Mouse (Mus musculus) G1E (cell line): Measurements from ENCODE around the gene Olfr1048. TPM values are rescaled to one million over a fixed set of nuclear protein-coding genes. Genes with fewer than 3 reads are reported as not detected.
"Not testable (repeated sequence)": the region's sequence is repeated elsewhere in the genome, so short reads cannot be mapped to it uniquely, and the experiment has no call there.

Source experiments
- ATAC-seq: 2 replicates; pipeline ENCODE4 v1.8.0; 2016; ENCODE audit warnings: mild to moderate bottlenecking; ENCODE audit not compliant: insufficient number of reproducible peaks, poor library complexity, low FRiP score, severe bottlenecking; ENCODE audit errors: extremely low read depth
- DNase-seq: peaks from one replicate; pipeline ENCODE4 v3.0.0; 2012; ENCODE audit warnings: low spot score
- H3K27me3 ChIP-seq: 2 replicates; pipeline ENCODE4 v1.6.1; 2012; ENCODE audit warnings: mild to moderate bottlenecking, low read length, inconsistent platforms; ENCODE audit not compliant: insufficient read depth
- H3K36me3 ChIP-seq: replicated peaks from 2 replicates; pipeline ENCODE3; 2012; ENCODE audit warnings: mild to moderate bottlenecking, inconsistent platforms
- H3K4me1 ChIP-seq: 2 replicates; pipeline ENCODE4 v1.6.1; 2012; ENCODE audit warnings: low read depth, low read length, inconsistent platforms, mixed read lengths; ENCODE audit not compliant: insufficient read depth
- H3K4me3 ChIP-seq: 2 replicates; pipeline ENCODE4 v1.5.1; 2012; ENCODE audit warnings: low read depth, mild to moderate bottlenecking, inconsistent platforms, low read length, moderate library complexity, mixed read lengths
- H3K9me3 ChIP-seq: replicated peaks from 2 replicates; pipeline ENCODE4 v1.6.1; 2012; ENCODE audit warnings: inconsistent platforms
- CTCF ChIP-seq: IDR thresholded peaks from 2 replicates; pipeline ENCODE4 v1.5.1; 2012; ENCODE audit warnings: low read depth, low read length, inconsistent platforms, mixed read lengths
- GATA1 ChIP-seq: IDR thresholded peaks from 2 replicates; pipeline ENCODE4 v1.6.1; 2012; ENCODE audit warnings: borderline replicate concordance, low read length, inconsistent platforms, mixed read lengths
- GATA2 ChIP-seq: IDR thresholded peaks from 2 replicates; pipeline ENCODE4 v1.6.1; 2012; ENCODE audit warnings: low read depth, low read length, inconsistent platforms, borderline replicate concordance
- POLR2AphosphoS5 ChIP-seq: IDR thresholded peaks from 2 replicates; pipeline ENCODE4 v1.6.1; 2012; ENCODE audit warnings: low read depth, low read length, inconsistent platforms; ENCODE audit not compliant: insufficient replicate concordance
- TAL1 ChIP-seq: conservative IDR thresholded peaks from 2 replicates; pipeline ENCODE4 v1.6.1; 2012; ENCODE audit warnings: low read depth, low read length, inconsistent platforms, mixed read lengths
- polyA plus RNA-seq: library from polyadenylated mRNA; stranded (reverse); fragments of >175 nt; gene quantifications from 2 replicates; pipeline ENCODE4 v1.2.3, GENCODE M21; 2012
- total RNA-seq, 2 experiments: library from RNA; stranded (forward) in 1 of 2; stranded (reverse) in 1 of 2; fragments of 200-1000 nt in 1 of 2; fragments of >200 nt in 1 of 2; fragmentation: Nextera tagmentation in 1 of 2; gene quantifications; 2 replicates each; pipeline ENCODE4 v1.2.3; 2014 to 2017

Gene Olfr1048
- total RNA-seq (2014; fragmentation: Nextera tagmentation), result not detected in 2 replicates
- total RNA-seq (2017), result 0.06 and 0.27 TPM in 2 replicates
- polyA plus RNA-seq, result not detected in 2 replicates

DNA sequence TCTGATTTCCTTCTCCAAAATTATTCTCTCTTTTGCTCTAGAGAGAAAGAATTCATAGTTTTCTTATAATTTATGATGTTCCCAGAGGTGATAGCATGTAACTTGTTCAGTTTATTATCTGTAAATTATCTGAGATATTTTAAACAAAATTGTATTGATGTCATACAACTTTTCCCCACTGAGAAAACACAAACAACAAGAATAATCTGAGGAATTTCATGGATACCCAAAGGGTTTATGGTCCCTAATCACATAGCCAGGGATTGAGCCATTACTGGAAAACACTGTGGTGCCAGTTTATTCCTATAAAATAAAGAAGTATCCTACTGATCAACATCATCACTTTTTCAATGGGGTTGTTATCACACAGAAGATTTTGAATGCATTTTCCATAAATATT, at the start of gene Olfr1048:
TSS of gene Olfr1048 (minus strand) at position 101 of the 400 bp plus-strand sequence.
- H3K27me3 ChIP-seq, result no peaks in the 10 kb centered on the region
- no peak within 1 kb of the TSS for H3K4me3 ChIP-seq
- TF ChIP-seq CTCF (no peak), POLR2AphosphoS5 (no peak), GATA2 (no peak), TAL1 (no peak), GATA1 (no peak)
- no peaks in the 10 kb centered on the region for H3K36me3 ChIP-seq
- no peaks in the 10 kb centered on the region for H3K4me1 ChIP-seq
- ATAC-seq (no peak), DNase-seq (no peak)
- no peaks in the 10 kb centered on the region for H3K9me3 ChIP-seq

DNA sequence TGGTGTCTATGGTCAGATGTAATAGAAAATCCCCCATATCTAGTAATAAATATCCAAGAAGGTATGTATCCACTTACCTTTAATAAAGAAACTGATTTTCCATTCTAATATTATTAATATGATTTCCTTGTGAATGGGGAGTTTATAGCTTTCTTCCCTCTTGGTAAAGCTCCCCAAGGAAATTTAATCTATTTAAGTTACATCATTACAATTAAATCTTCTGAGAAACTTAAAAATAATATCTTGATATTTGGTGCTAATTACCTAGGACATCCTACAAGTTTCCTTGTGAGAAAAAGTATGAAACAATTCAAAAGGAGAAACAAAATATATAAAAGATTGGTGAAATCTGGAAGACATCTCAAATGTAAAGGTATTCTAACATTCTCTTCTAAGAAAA, 38.9 kb upstream of the Olfr1048 start, which contains the start of gene Olfr1051:
TSS of gene Olfr1051 (minus strand) at position 101 of the 400 bp plus-strand sequence.
- H3K36me3 ChIP-seq, DNase-seq, H3K4me3 ChIP-seq, ATAC-seq, H3K4me1 ChIP-seq, H3K27me3 ChIP-seq, H3K9me3 ChIP-seq: not testable (repeated sequence)

DNA sequence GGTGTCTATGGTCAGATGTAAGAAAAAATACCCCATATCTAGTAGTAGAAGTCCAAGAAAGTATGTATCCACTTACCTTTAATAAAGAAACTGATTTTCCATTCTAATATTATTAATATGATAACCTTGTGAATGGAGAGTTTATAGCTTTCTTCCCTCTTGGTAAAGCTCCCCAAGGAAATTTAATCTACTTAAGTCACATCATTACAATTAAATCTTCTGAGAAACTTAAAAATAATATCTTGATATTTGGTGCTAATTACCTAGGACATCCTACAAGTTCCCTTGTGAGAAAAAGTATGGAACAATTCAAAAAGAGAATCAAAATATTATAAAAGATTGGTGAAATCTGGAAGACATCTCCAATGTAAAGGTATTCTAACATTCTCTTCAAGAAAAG, 18.1 kb upstream of the Olfr1048 start, which contains the start of gene Olfr1049:
TSS of gene Olfr1049 (minus strand) at position 101 of the 400 bp plus-strand sequence.
- not testable (repeated sequence) for H3K27me3 ChIP-seq, DNase-seq, H3K4me1 ChIP-seq, H3K36me3 ChIP-seq, H3K9me3 ChIP-seq, ATAC-seq, H3K4me3 ChIP-seq

DNA sequence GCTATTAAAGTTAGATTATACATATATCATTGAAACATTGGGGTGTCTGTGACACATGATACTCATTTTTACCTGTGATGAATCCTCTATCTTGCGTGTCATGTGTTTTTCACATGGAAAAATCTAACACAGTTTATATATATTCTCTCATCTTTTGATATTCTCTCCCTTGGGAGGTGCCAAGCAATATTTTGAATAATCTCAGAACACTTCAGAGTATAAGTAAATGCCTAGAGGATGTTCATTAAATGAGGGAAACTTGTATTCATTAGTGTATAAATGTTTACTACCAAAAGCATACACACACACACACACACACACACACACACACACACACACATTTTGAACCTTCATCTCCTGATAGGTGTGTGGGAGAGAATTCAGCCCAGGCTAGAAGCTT, 8.8 kb downstream of the Olfr1048 start, which contains the start of gene Olfr1047:
TSS of gene Olfr1047 (minus strand) at position 101 of the 400 bp plus-strand sequence.
- H3K4me3 ChIP-seq, result no peak within 1 kb of the TSS
- H3K36me3 ChIP-seq, result no peaks in the 10 kb centered on the region
- ATAC-seq (no peak), DNase-seq (no peak)
- TF ChIP-seq POLR2AphosphoS5 (no peak), GATA2 (no peak), CTCF (no peak), TAL1 (no peak), GATA1 (no peak)
- H3K27me3 ChIP-seq, result no peaks in the 10 kb centered on the region
- H3K9me3 ChIP-seq, result 0 out of 2 replicates have a peak, but pooled peaks cover 4% of the 10 kb centered on the region
- no peaks in the 10 kb centered on the region for H3K4me1 ChIP-seq

DNA sequence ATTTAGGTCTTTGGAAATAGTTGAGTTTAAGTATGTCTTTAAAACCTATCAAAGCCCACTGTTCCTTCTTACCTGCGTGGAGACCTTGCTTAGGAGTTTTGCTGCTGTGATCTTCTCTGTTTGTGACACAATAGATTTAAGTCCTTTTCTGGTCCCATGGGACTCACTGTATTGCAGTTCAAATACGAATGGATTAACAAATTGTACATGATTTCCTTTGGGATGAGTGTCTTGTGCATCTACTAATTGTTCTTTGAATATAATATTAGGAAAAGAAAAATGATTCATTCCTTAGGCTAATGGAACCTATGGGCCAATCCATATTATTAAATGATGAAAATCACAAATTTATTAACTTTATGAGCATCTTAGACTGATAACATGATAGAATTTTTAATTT, 20.9 kb downstream of the Olfr1048 start, which contains the start of gene Olfr1046:
TSS of gene Olfr1046 (minus strand) at position 101 of the 400 bp plus-strand sequence.
- Histone ChIP-seq H3K4me3 (no peak within 1 kb of the TSS), H3K4me1 (no peaks in the 10 kb centered on the region), H3K36me3 (no peaks in the 10 kb centered on the region), H3K27me3 (no peaks in the 10 kb centered on the region), H3K9me3 (no peaks in the 10 kb centered on the region)
- TF ChIP-seq GATA2, result no peak
- no peak for TF ChIP-seq GATA1
- TF ChIP-seq POLR2AphosphoS5, result no peak
- no peak for TF ChIP-seq TAL1
- no peak for TF ChIP-seq CTCF
- ATAC-seq (no peak), DNase-seq (no peak)

DNA sequence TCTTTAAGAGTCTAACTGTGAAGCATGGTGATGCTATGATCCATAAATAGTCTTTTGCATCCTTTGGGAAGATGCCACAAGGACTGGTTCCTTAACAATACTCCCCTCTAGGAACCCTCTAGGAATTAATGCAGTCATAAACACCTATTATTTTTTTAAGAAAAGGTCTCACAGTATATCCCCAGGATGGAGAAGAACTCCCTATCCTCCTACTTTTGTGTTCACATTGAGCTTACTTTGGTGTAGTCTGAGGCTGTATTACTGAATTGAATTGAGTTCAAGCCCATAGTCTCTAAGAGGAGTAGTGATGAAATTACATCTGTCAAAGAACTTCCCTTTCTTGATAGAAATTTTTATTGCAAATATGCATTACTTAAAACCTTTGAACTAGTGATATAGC, 37.2 kb downstream of the Olfr1048 start, which contains the start of gene Olfr1045:
TSS of gene Olfr1045 (minus strand) at position 101 of the 400 bp plus-strand sequence.
- DNase-seq, result no peak
- Histone ChIP-seq H3K27me3 (no peaks in the 10 kb centered on the region), H3K4me3 (no peak within 1 kb of the TSS), H3K9me3 (peaks cover 2% of the 10 kb centered on the region; the same call in 1 of the 2 replicates), H3K36me3 (no peaks in the 10 kb centered on the region), H3K4me1 (no peaks in the 10 kb centered on the region)
- TF ChIP-seq TAL1 (no peak), GATA2 (no peak), CTCF (no peak), GATA1 (no peak), POLR2AphosphoS5 (no peak)
- no peak for ATAC-seq

DNA sequence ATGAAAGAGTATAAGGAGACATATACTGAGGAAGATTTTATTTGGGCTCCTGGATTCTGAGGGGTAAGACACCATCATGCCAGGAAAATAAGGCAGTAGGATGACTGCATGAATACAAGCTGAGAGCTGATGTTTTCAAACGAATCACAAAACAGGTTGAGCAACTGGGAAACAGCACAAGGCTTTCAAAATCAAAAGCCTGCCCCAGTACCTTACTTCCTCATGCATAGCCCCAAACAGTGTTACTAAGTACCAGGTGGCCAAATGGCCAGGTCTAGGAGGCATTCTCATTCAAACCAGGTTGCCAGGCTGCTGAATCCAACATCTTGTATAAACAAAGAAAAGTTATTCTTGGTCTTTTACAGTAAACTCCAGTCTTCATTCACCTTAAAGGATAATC, 44.2 kb downstream of the Olfr1048 start:
- Histone ChIP-seq H3K27me3 (no peaks in the 10 kb centered on the region), H3K4me3 (no peak overlapping the region), H3K36me3 (no peaks in the 10 kb centered on the region), H3K9me3 (no peaks in the 10 kb centered on the region), H3K4me1 (no peaks in the 10 kb centered on the region)
- no peak for DNase-seq
- no peak for ATAC-seq
- no peak for TF ChIP-seq GATA1
- TF ChIP-seq TAL1, result no peak
- TF ChIP-seq POLR2AphosphoS5, result no peak
- TF ChIP-seq GATA2, result no peak
- TF ChIP-seq CTCF, result no peak
